Mouse (Mus musculus) spleen, postnatal 36 days (tissue): ENCODE data around the gene Satb1.

Source experiments
- DNase-seq, 2 experiments: peaks; one replicate each; pipeline ENCODE4 v3.0.0; 2022; ENCODE audit warnings: low spot score in 2 of 2, mixed read lengths in 1 of 2

Gene Satb1

GRCm38 (mm10) chr17:51826461-51826860 lies 6.6 kb downstream of the Satb1 start:
- peak; percentile 5 to 10 for DNase-seq

DNA sequence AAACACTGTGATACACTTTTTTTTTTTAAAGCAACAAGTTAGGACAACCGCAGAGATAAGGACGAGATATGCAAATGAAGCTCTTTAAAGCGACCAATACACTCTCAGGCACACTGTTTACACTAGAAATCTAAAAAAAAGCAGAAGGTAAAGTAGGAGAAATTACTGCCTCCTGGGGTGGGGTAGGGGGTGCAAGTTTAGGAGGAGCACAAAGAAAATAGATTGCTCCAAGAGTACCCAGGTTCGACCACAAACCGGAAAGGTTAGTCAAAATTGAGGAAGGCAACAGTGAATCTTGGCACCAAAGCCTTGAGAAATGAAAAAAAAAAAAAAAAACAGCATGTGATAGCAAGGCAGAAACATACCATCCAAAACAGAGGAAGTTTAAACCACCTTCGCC lies 18.8 kb downstream of the Satb1 start:
- DNase-seq = peak; percentile 33 to 56

GRCm38 (mm10) chr17:51813784-51814120 lies 19.3 kb downstream of the Satb1 start:
- DNase-seq = no peak

DNA sequence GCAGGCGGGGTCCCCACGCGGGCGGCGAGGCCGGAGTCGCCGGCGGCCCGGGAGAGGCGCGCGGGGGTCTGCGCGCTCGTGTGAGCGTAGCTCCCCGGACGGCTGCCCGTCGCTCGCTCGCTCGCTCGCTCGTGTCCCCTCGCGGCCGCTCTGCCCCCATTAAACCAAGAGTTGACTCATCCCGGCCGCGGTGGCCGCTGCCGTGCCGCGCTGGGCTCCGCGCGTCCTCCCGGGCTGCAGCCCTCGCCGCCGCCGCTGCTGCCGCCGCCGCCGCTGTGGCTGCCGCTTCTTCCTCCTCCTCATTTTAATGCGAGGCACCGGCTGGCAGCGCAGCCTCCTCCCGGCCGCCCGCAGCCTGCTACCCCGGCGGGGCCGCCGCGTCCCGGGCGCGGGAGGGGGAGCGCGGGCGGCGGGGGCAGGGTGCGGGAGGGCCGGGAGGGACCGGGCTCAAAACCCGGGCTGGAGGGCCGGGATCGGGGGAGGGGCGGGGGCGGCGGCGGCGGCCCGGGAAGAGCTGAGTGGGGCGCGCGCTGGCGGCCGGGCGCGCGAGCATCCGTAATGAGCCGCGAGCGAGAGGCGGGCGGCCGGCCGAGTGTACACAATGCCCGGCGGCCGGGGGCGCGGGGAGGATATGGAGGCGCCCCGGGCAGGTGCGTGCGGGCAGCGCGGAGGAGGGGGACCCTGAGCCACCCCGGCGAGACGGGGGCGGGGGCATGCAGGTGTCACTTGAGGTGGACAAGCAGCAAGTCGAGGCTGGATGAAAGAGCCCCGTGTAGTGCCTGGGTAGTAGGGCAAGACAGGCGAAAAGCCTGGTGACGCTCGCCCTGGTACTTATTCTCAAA lies 19.9 kb downstream of the Satb1 start:
- DNase-seq = peak; percentile 52 to 53

- no peak for DNase-seq
Observed at GRCm38 (mm10) chr17:51812261-51812941, 20.7 kb downstream of the Satb1 start.

- DNase-seq = peak in 1 of 2 experiments; percentile 27
Observed at GRCm38 (mm10) chr17:51811911-51812260, 21.2 kb downstream of the Satb1 start.

DNA sequence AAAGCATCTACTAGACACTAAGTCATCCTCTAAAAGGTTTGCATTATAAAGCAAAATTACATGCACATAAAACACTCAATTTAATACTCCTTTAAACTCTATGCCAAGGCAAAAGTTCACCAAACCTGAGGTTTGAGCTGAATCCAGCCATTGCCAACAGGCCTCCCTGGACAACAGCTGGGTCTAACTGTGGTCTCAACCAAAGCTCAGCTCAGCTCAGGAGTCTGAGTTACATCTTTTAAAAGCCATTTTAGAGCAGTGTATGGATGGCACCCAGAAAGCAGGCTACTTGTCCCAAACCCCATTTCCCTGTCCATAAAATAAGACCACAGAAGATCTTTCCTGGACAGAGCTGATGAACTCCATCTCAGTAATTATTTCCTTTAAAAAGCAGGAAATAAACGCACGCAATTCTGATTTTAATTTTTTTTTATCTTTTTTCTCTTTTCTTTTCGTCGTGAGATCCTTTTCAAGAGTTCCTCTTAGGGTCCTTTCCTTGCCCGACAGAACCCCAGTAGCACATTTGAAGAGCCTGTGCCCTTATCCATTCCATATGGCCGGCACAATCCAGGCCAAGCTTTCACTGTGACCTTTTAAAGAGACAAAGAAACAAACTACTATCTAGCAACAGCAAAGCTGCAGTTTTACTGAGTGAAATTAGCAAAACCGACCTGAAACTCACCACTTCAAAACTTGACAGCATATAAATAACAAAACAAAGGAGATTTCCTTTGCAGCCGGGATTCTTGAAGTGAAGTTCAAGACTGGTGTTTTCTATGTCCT lies 21.8 kb downstream of the Satb1 start:
- peak; percentile 35 to 51 for DNase-seq

GRCm38 (mm10) chr17:51807429-51807828 lies 25.7 kb downstream of the Satb1 start:
- DNase-seq = no peak

DNA sequence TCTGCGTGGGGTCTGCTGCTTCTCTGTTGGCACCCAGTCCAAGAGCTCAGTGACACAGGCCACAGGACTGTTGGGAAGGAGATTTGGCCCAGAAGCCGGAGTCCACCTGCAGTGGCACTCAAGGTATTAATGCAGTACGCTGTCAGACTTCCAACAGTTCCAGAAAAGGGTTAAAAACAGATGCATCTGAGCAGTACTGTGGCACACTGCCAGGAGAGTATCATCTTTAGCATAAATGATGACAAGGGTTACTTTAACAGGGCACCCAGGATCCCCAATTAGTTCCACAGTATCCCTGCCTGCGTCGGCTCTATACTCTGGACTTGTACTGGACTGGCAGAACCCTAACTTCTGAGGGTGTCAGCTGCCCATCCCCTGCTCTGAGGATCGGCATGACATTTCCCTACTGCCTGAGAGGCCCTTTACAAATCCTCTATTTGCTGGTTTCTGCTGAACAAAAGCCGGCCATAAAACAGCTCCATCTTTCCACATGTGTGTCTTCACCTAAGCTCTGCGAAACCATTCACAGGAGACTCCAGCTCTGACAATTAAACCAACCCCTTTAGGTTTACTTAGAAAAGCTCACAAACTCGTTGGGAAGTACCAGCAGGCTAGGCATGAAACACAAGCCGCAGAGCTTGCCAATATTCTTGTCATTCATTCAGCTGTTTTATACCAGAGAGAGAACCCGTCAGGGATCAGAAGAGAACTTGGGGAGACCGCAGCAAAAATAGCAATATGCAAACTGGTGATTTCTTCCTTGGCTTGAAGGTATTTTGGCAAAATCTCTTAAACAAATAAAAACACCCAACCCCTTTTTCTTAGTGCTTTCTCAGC lies 26.7 kb downstream of the Satb1 start:
- no peak for DNase-seq

- no peak for DNase-seq
Observed at GRCm38 (mm10) chr17:51800208-51800607, 32.9 kb downstream of the Satb1 start.

- DNase-seq = no peak
Observed at GRCm38 (mm10) chr17:51796459-51796858, 36.6 kb downstream of the Satb1 start.

DNA sequence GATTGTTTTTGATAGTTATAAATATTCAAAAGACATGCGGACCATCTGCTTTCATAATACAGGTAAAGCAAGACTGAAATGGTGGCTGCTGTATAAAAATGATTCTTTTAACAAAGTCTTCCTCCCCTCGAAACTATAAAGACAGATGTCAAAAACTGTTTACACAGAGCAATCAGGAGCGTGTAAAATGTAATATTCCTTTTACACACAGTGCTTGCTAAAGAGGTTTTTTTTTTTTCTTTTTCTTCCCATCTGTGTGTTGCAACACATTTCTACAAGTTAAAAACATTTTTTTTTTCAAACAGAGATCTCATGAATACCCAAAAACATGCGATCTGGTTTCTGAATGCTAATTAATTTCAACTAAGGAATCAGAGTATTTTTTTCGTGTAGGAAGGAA lies 41.9 kb downstream of the Satb1 start:
- DNase-seq = no peak

GRCm38 (mm10) chr17:51790387-51791060 lies 42.6 kb downstream of the Satb1 start:
- DNase-seq = no peak

GRCm38 (mm10) chr17:51789777-51790176 lies 43.3 kb downstream of the Satb1 start:
- no peak for DNase-seq

DNA sequence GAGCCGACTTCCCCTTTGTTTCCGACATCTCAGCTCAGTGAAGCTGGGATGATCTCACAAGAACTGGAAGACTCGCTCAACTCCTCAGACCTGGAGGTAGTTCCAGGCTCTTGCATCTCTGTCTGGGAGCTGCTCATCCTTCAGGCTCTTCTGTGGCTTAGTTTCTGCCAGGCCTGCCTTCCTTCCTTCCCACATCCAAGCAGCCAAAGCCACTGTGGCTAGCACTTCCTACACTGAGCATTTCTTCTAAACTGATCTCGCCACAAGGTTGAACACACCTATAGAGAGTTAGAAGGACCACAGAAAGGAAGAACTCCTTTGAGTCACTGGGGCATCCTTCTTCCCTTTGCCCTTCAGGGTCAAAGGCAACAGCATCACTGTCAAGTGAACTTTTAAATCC lies 44.0 kb downstream of the Satb1 start:
- no peak for DNase-seq

- no peak for DNase-seq
Observed at GRCm38 (mm10) chr17:51787955-51788354, 45.1 kb downstream of the Satb1 start.

GRCm38 (mm10) chr17:51786050-51786449 lies 47.0 kb downstream of the Satb1 start:
- DNase-seq = no peak

DNA sequence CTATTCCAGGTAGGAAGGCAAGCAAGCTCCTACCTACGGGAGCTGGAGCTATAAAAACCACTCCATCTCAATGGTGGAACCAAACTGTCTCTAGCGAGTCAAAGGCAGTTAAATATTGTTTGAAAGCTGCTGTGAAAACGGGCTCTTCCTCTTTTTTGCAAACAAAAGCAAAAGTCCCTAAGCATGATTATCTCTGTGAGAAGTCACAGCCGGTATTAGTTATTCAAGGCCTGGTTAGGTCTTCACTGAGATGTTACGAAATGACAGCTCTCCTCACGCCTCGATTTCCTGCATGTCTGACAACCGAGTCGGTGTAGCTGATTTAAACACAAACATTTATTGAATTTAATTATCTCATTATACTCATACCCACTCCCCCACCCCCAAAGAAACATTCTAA lies 48.2 kb downstream of the Satb1 start:
- peak in 1 of 2 experiments; percentile 32 for DNase-seq

GRCm38 (mm10) chr17:51783591-51784279 lies 49.4 kb downstream of the Satb1 start:
- DNase-seq = no peak

- DNase-seq = no peak
Observed at GRCm38 (mm10) chr17:51780036-51780435, 53.1 kb downstream of the Satb1 start.
